Mouse (Mus musculus) intestine, postnatal 0 days (tissue): ENCODE results near the gene Mrgprx2. TPM values are rescaled to one million over a fixed set of nuclear protein-coding genes. Genes with fewer than 3 reads are reported as not detected.
"Not testable (repeated sequence)": the region's sequence is repeated elsewhere in the genome, so short reads cannot be mapped to it uniquely, and the experiment has no call there.

Source experiments
- ATAC-seq: fragments of 200-750 bp; cut with Nextera tagmentation; 2 replicates; pipeline ENCODE4 v1.8.0; 2017; ENCODE audit warnings: mild to moderate bottlenecking, moderate TSS enrichment, moderate library complexity
- H3K27ac ChIP-seq: fragments of 300-500 bp; sonication (generic); 2 replicates; pipeline ENCODE4 v1.5.1; 2014; ENCODE audit warnings: mild to moderate bottlenecking, low read depth, low read length, moderate library complexity
- H3K27me3 ChIP-seq: fragments of 300-500 bp; sonication (generic); replicated peaks from 2 replicates; pipeline ENCODE4 v1.6.1; 2014; ENCODE audit warnings: low read length, mixed read lengths; ENCODE audit not compliant: control insufficient read depth, insufficient read depth
- H3K36me3 ChIP-seq: fragments of 300-500 bp; sonication (generic); 2 replicates; pipeline ENCODE4 v1.6.1; 2014; ENCODE audit warnings: mild to moderate bottlenecking, moderate library complexity; ENCODE audit not compliant: control insufficient read depth, insufficient read depth
- H3K4me1 ChIP-seq: fragments of 300-500 bp; sonication (generic); replicated peaks from 2 replicates; pipeline ENCODE4 v1.6.1; 2014; ENCODE audit warnings: antibody characterized with exemption, low read length, mixed read lengths; ENCODE audit not compliant: control insufficient read depth, insufficient read depth
- H3K4me2 ChIP-seq: fragments of 300-500 bp; sonication (generic); replicated peaks from 2 replicates; pipeline ENCODE4 v1.6.1; 2014; ENCODE audit warnings: low read depth, mild to moderate bottlenecking, moderate library complexity
- H3K4me3 ChIP-seq: fragments of 300-500 bp; sonication (generic); 2 replicates; pipeline ENCODE4 v1.5.1; 2014; ENCODE audit warnings: low read depth, low read length
- H3K9ac ChIP-seq: fragments of 300-500 bp; sonication (generic); 2 replicates; pipeline ENCODE4 v1.6.1; 2014; ENCODE audit warnings: mild to moderate bottlenecking, low read depth, low read length
- H3K9me3 ChIP-seq: fragments of 300-500 bp; sonication (generic); 2 replicates; pipeline ENCODE4 v1.6.1; 2016; ENCODE audit warnings: mixed run types; ENCODE audit not compliant: control insufficient read depth
- CTCF ChIP-seq: sonication (generic); IDR thresholded peaks from 2 replicates; pipeline ENCODE4 v1.5.1; 2016; ENCODE audit warnings: low read depth, mild to moderate bottlenecking, control low read depth, antibody characterized with exemption, moderate library complexity
- WGBS: fragments of 180-500 bp; shearing (Covaris S2); extraction: QIAGEN DNeasy Blood & Tissue Kit; methylation state at CpG from one replicate; pipeline ENCODE4 v1.1.7; 2014; 5-methylcytosine and 5-hydroxymethylcytosine counted together
- polyA plus RNA-seq: library from polyadenylated mRNA; unstranded; fragments of >200 nt; fragmentation: Nextera tagmentation; extraction: Ambion mirVana; gene quantifications from 2 replicates; pipeline ENCODE4 v1.2.1, GENCODE M21; 2015

Gene Mrgprx2
- not detected in 2 replicates for polyA plus RNA-seq

DNA sequence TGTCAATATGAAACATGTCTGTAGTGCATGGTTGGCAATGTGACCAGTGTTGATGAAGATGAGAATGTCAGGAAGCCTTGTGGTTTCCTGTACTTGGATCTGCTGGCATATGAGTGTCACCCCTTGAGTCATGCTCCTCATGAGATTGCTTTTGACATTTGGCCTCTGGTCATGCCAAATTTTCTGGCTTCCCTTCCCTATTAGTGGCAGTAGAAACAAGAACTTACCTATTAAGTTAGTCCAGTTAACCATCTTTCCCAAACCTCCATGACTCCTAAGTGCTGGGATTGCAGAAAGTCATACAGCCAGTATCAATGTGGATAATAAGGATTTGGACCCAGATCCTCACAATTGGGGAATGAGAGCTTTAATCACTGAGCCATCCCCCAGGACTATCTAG lies at the start of gene Mrgprx2:
Gene Mrgprx2, minus strand, starts transcription at position 101 of the 400 bp plus-strand sequence.
- Histone ChIP-seq H3K4me3 (no peak within 1 kb of the TSS), H3K36me3 (no peaks in the 10 kb centered on the region), H3K27ac (no peak within 1 kb of the TSS), H3K9me3 (0 out of 2 replicates have a peak, but pooled peaks cover 2% of the 10 kb centered on the region), H3K4me1 (no peaks in the 10 kb centered on the region), H3K27me3 (no peaks in the 10 kb centered on the region), H3K4me2 (no peak within 1 kb of the TSS), H3K9ac (no peak within 1 kb of the TSS)
- no peak for TF ChIP-seq CTCF
- ATAC-seq = no peak

- no peaks in the 10 kb centered on the region for H3K4me1 ChIP-seq
- H3K4me3 ChIP-seq = no peak within 1 kb of the TSS
- H3K36me3 ChIP-seq = no peaks in the 10 kb centered on the region
- WGBS = 85% methylated on average over 3 of the region's 3 CpGs
- TF ChIP-seq CTCF = no peak
- no peak for ATAC-seq
- H3K27me3 ChIP-seq = no peaks in the 10 kb centered on the region
- no peak within 1 kb of the TSS for H3K27ac ChIP-seq
- no peak within 1 kb of the TSS for H3K4me2 ChIP-seq
- H3K9ac ChIP-seq = no peak within 1 kb of the TSS
- no peaks in the 10 kb centered on the region for H3K9me3 ChIP-seq
These were observed 42.9 kb downstream of the Mrgprx2 start, which contains the start of gene Mrgprb1 for GRCm38 (mm10) chr7:48456242-48456641. Mrgprb1 (minus strand) TSS chr7:48456342.

- H3K27ac ChIP-seq = no peak overlapping the region
- 47% methylated on average over 3 of the region's 3 CpGs for WGBS
- no peaks in the 10 kb centered on the region for H3K4me1 ChIP-seq
- TF ChIP-seq CTCF = no peak
- no peak overlapping the region for H3K4me3 ChIP-seq
- no peak overlapping the region for H3K4me2 ChIP-seq
- H3K9me3 ChIP-seq = no peaks in the 10 kb centered on the region
- no peak overlapping the region for H3K9ac ChIP-seq
- no peaks in the 10 kb centered on the region for H3K27me3 ChIP-seq
- ATAC-seq = no peak
- no peaks in the 10 kb centered on the region for H3K36me3 ChIP-seq
These were observed 62.5 kb downstream of the Mrgprx2 start for GRCm38 (mm10) chr7:48436581-48436980.

DNA sequence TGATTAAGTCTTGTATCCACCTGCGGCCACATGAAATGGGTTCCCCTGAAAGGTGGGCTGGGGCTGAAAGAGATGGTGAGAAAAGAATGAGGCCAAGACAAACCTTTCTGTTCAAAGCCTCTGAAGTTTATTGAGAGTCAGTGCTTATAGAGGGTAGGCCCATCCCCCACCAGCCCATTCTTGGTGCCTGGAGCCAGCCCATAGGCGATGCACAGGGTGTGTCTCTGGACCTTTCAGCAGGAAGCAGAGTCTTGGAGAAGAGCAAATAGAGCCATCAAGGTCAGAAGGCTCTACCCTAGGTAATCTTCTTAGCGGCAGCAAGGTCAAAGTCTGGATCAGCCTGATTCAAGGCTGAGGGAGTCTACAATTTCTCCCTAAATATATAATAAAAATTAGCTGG lies 63.2 kb downstream of the Mrgprx2 start:
- H3K4me2 ChIP-seq, H3K9me3 ChIP-seq, H3K4me3 ChIP-seq, H3K9ac ChIP-seq, ATAC-seq, H3K27ac ChIP-seq, H3K36me3 ChIP-seq, H3K27me3 ChIP-seq, H3K4me1 ChIP-seq: not testable (repeated sequence)
- 72% methylated on average over 3 of the region's 3 CpGs for WGBS

Other genes with a start within 250 kb of the Mrgprx2 start
- not detected in 2 replicates for gene Mrgprb8, start 110.8 kb downstream of the Mrgprx2 start, polyA plus RNA-seq
- gene Mrgprb1, start 43.0 kb downstream of the Mrgprx2 start, polyA plus RNA-seq = not detected in 2 replicates
- gene Mrgprb2, start 58.8 kb upstream of the Mrgprx2 start, polyA plus RNA-seq = 0.14 and 0.18 TPM in 2 replicates
- gene Mrgprb3, start 144.5 kb upstream of the Mrgprx2 start, polyA plus RNA-seq = not detected in 2 replicates